Mouse (Mus musculus): Measurements from ENCODE around the gene Arhgap30.

Gene Arhgap30

GRCm38 (mm10) chr1:171378298-171378697 lies 10.5 kb upstream of the Arhgap30 start:
- no peak for DNase-seq (ENCODE audit: low spot score)

- no peak for DNase-seq (ENCODE audit: low spot score)
Observed at GRCm38 (mm10) chr1:171379935-171380599, 8.7 kb upstream of the Arhgap30 start.

GRCm38 (mm10) chr1:171382096-171382620 lies 6.6 kb upstream of the Arhgap30 start:
- DNase-seq (ENCODE audit: low spot score) = no peak

- no peak for DNase-seq (ENCODE audit: low spot score)
Observed at GRCm38 (mm10) chr1:171384361-171384760, 4.4 kb upstream of the Arhgap30 start.

- DNase-seq (ENCODE audit: low spot score) = no peak
Observed at GRCm38 (mm10) chr1:171385171-171385570, 3.6 kb upstream of the Arhgap30 start.

- no peak for DNase-seq (ENCODE audit: low spot score)
Observed at GRCm38 (mm10) chr1:171387099-171387498, 1.7 kb upstream of the Arhgap30 start.

- DNase-seq (ENCODE audit: low spot score) = no peak
Observed at GRCm38 (mm10) chr1:171390101-171390500, 1.3 kb downstream of the Arhgap30 start.

GRCm38 (mm10) chr1:171401821-171402220 lies 13.1 kb downstream of the Arhgap30 start:
- DNase-seq (ENCODE audit: low spot score) = no peak

GRCm38 (mm10) chr1:171402991-171403390 lies 14.2 kb downstream of the Arhgap30 start:
- no peak for DNase-seq (ENCODE audit: low spot score)

GRCm38 (mm10) chr1:171407263-171407662 lies 18.5 kb downstream of the Arhgap30 start:
- DNase-seq (ENCODE audit: low spot score) = no peak

GRCm38 (mm10) chr1:171410231-171410630 lies 21.5 kb downstream of the Arhgap30 start:
- DNase-seq (ENCODE audit: low spot score) = no peak

GRCm38 (mm10) chr1:171410947-171411484 lies 22.3 kb downstream of the Arhgap30 start, which contains the start of gene Usf1:
Usf1 (plus strand) TSS chr1:171411313.
- peak; percentile 95 for DNase-seq (ENCODE audit: low spot score)

- no peak for DNase-seq (ENCODE audit: low spot score)
Observed at GRCm38 (mm10) chr1:171411492-171411941, 22.8 kb downstream of the Arhgap30 start.

GRCm38 (mm10) chr1:171412001-171412441 lies 23.3 kb downstream of the Arhgap30 start:
- DNase-seq (ENCODE audit: low spot score) = peak; percentile 42

GRCm38 (mm10) chr1:171412446-171412845 lies 23.7 kb downstream of the Arhgap30 start:
- DNase-seq (ENCODE audit: low spot score) = peak; percentile 63

- DNase-seq (ENCODE audit: low spot score) = no peak
Observed at GRCm38 (mm10) chr1:171413608-171414007, 24.9 kb downstream of the Arhgap30 start.

GRCm38 (mm10) chr1:171418660-171419059 lies 29.9 kb downstream of the Arhgap30 start, which contains the start of gene Tstd1:
Tstd1 (plus strand) TSS chr1:171418872.
- DNase-seq (ENCODE audit: low spot score) = no peak

GRCm38 (mm10) chr1:171419291-171419882 lies 30.6 kb downstream of the Arhgap30 start:
- no peak for DNase-seq (ENCODE audit: low spot score)

- DNase-seq (ENCODE audit: low spot score) = no peak
Observed at GRCm38 (mm10) chr1:171419905-171420304, 31.2 kb downstream of the Arhgap30 start.

GRCm38 (mm10) chr1:171422504-171423095 lies 33.8 kb downstream of the Arhgap30 start:
- no peak for DNase-seq (ENCODE audit: low spot score)

- no peak for DNase-seq (ENCODE audit: low spot score)
Observed at GRCm38 (mm10) chr1:171424638-171425037, 35.9 kb downstream of the Arhgap30 start.

GRCm38 (mm10) chr1:171425126-171425525 lies 36.4 kb downstream of the Arhgap30 start:
- DNase-seq (ENCODE audit: low spot score) = peak; percentile 58

All from adipocyte (in vitro differentiated cells).